In the genomic region with DNA sequence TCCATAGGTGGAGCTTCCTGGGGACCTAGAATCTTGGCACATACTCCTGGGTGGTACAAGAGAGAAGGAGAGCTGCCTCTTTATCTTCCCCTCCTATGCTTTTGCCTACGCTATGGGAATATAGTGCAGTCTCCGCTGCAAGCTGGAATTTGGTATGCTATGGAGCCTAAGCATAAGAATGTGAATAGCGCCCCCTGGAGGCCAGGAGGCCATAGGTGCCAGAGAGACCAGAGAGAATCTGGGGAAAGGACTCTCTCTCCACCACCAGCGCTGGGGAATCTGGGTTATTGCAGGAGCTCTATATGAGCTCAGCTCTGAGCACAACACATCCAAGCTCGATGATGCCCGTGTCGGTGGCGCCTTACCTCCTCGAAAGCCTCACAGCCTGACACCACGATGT, we compare ENCODE assay signal across 11 mouse cellular contexts. TPM values are rescaled to one million over a fixed set of nuclear protein-coding genes. Genes with fewer than 3 reads are reported as not detected.
DNase-seq lines count a peak whose midpoint lies in the region; TF ChIP-seq lines count a peak whose summit lies in the region.
"Had no signal": no experiment of that assay in that cellular context is flagged by ENCODE, and none has a peak within 500 bp of the region (broad histone marks: within the 10 kb centered on the region; RNA-seq: fewer than 3 reads in every experiment).

No protein-coding gene starts in this region.

- H3K9me3 ChIP-seq in E14TG2a.4 (ENCODE audit: low read length): no peaks in the 10 kb centered on the region
- H3K9me3 ChIP-seq: embryonic facial prominence, embryonic 10.5 days; limb, embryonic 10.5 days; midbrain, embryonic 13.5 days had no signal

- intact Hi-C loops in left cerebral cortex, postnatal 36 days (cut with DNase I): no loop called here

- no peak overlapping the region for H3K4me3 ChIP-seq in lung, adult 2 months (replicated peaks; ENCODE audit: extremely low read depth, low read depth, low read length)
- H3K4me3 ChIP-seq in E14TG2a.4 (replicated peaks; ENCODE audit: low read length): no peak overlapping the region
- H3K4me3 ChIP-seq: embryonic facial prominence, embryonic 10.5 days; limb, embryonic 10.5 days; midbrain, embryonic 13.5 days had no signal

- no peaks in the 10 kb centered on the region for H3K4me1 ChIP-seq in lung, adult 2 months (ENCODE audit: control insufficient read depth, insufficient read depth, low read length)
- peaks cover 55% of the 10 kb centered on the region for H3K4me1 ChIP-seq in E14TG2a.4 (replicated peaks; ENCODE audit: low read depth, low read length)
- H3K4me1 ChIP-seq: limb, embryonic 10.5 days had no signal

- TF ChIP-seq POLR2A in lung, adult 2 months (IDR thresholded peaks at IDR 0.05; ENCODE audit: borderline replicate concordance, extremely low read depth, low read depth, low read length): no peak

- H3K36me3 ChIP-seq in E14TG2a.4 (ENCODE audit: insufficient read depth, low read length): peaks cover 17% of the 10 kb centered on the region

- TF ChIP-seq CTCF in lung, adult 2 months (IDR thresholded peaks at IDR 0.05; ENCODE audit: insufficient read depth, low read length): peak; percentile 58
- TF ChIP-seq CTCF in E14TG2a.4 (conservative IDR thresholded peaks at IDR 0.05; ENCODE audit: low read length): peak; percentile 89

- WGBS in lung, adult 2 months: 86% methylated on average over 10 of the region's 10 CpGs

- no peak for DNase-seq in lung, adult 2 months
- DNase-seq in lung, postnatal 25 days (ENCODE audit: low spot score): no peak
- DNase-seq in ZHBTc4 (ENCODE audit: low read depth, low spot score): peak; percentile 90
- peak; percentile 53 for DNase-seq in naive thymus-derived CD4-positive, alpha-beta T cell, adult 2 months (ENCODE audit: low read depth)
- no peak for DNase-seq in urinary bladder, postnatal 36 days (ENCODE audit: low spot score in 2 of 2)
- no peak for DNase-seq in left cerebral cortex, postnatal 36 days (ENCODE audit: low spot score in 2 of 2)
- DNase-seq: adrenal gland, postnatal 10 days had no signal

- H3K27me3 ChIP-seq in E14TG2a.4 (ENCODE audit: insufficient read depth, low read length): no peaks in the 10 kb centered on the region
- H3K27me3 ChIP-seq: midbrain, embryonic 13.5 days had no signal

RNA-seq across cellular contexts. Expression of a gene that starts 14.0 kb away (rescaled TPM):
- polyA plus RNA-seq in lung, adult 2 months (2012; rRNA removed): 73.3 and 79.9 TPM in 2 replicates
- 100 to 1,000 TPM; 156 to 164 TPM for total RNA-seq in left cerebral cortex, postnatal 36 days (2021)

RNA-seq across cellular contexts. Expression of a gene that starts 21.1 kb away (rescaled TPM):
- polyA plus RNA-seq in lung, adult 2 months (2012; rRNA removed): 1.2 and 1.6 TPM in 2 replicates
- under 1 TPM in 1 of 2 experiments, not detected in 1; 0.18 TPM for total RNA-seq in left cerebral cortex, postnatal 36 days (2021)
- polyA plus RNA-seq: midbrain, embryonic 13.5 days had no signal

RNA-seq across cellular contexts. Expression of a gene that starts 50.8 kb away (rescaled TPM):
- polyA plus RNA-seq in lung, adult 2 months (2012; rRNA removed): 23.9 and 31.7 TPM in 2 replicates
- total RNA-seq in left cerebral cortex, postnatal 36 days (2021): 10 to 100 TPM; 39.6 to 50.5 TPM

Comparison
In these comparisons a context has a peak if more than half of its experiments do, and no peak if none do; other contexts are left out.
1. DNase-seq: peak in ZHBTc4 (single experiment) and naive thymus-derived CD4-positive, alpha-beta T cell, adult 2 months (single experiment); none in lung, adult 2 months (single experiment), lung, postnatal 25 days (single experiment), urinary bladder, postnatal 36 days (0 of 2) and left cerebral cortex, postnatal 36 days (0 of 2).